Mouse (Mus musculus): ENCODE measurements around the gene Tsx.

DNA sequence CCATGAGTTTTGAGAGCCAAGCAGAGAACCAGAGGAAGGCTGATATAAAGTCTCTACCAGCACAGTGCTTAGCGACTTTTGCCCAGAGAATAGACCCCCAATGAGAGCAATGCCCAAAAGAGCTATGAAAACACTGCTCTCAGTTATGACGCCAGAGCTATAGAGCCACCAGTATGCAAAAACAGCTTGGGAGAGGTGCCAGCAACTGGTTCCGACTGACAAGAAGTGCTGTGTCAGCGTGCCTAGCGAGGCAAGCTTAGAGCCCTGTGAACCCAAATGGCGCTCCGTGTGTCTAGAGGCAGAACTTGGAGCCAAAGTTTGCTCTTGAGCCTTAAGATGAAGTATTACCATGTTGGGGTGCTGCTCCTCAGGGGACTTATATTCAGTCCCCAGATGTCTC is 13.4 kb downstream of the Tsx start:
- no peak for TF ChIP-seq POLR2A (IDR thresholded peaks at IDR 0.05; ENCODE audit: borderline replicate concordance, low read depth, low read length)
- TF ChIP-seq CTCF (IDR thresholded peaks at IDR 0.05; ENCODE audit: low read depth, low read length): no peak

All from bone marrow macrophage, adult 2 months (primary cell).